Mouse (Mus musculus) small intestine, adult 2 months (tissue): Measurements from ENCODE around the gene Gm20458. TPM values are rescaled to one million over a fixed set of nuclear protein-coding genes. Genes with fewer than 3 reads are reported as not detected.

Experiments
- H3K27ac ChIP-seq: fragments of 200-500 bp; 2 replicates; pipeline ENCODE4 v1.5.1; 2012; ENCODE audit warnings: low read depth, low read length, control low read depth, inconsistent platforms; ENCODE audit not compliant: insufficient read depth
- H3K27me3 ChIP-seq: fragments of 200-500 bp; 2 replicates; pipeline ENCODE4 v1.6.1; 2012; ENCODE audit warnings: mild to moderate bottlenecking, moderate library complexity, low read length, inconsistent platforms; ENCODE audit not compliant: control insufficient read depth, insufficient read depth
- H3K36me3 ChIP-seq: fragments of 200-500 bp; 2 replicates; pipeline ENCODE4 v1.6.1; 2012; ENCODE audit warnings: mild to moderate bottlenecking, low read length, control low read depth, inconsistent platforms; ENCODE audit not compliant: control insufficient read depth, insufficient read depth
- H3K4me1 ChIP-seq: fragments of 200-500 bp; 2 replicates; pipeline ENCODE4 v1.6.1; 2012; ENCODE audit warnings: low read length, inconsistent platforms, mixed read lengths; ENCODE audit not compliant: control insufficient read depth, insufficient read depth, insufficient read length
- H3K4me3 ChIP-seq: fragments of 200-500 bp; 2 replicates; pipeline ENCODE4 v1.5.1; 2012; ENCODE audit warnings: low read depth, mild to moderate bottlenecking, control low read depth, inconsistent platforms, low read length, moderate library complexity
- CTCF ChIP-seq: fragments of 200-500 bp; IDR thresholded peaks from 2 replicates; pipeline ENCODE4 v1.5.1; 2012; ENCODE audit warnings: low read depth, mild to moderate bottlenecking, control low read depth, inconsistent platforms, low read length, moderate library complexity, mixed read lengths; ENCODE audit not compliant: insufficient replicate concordance, insufficient read length; ENCODE audit errors: extremely low read depth
- POLR2A ChIP-seq: fragments of 200-500 bp; IDR thresholded peaks from 2 replicates; pipeline ENCODE4 v1.6.1; 2012; ENCODE audit warnings: low read depth, mild to moderate bottlenecking, control low read depth, inconsistent platforms, low read length, moderate library complexity
- WGBS: fragments of 180-500 bp; shearing (Covaris S2); methylation state at CpG from one replicate; pipeline ENCODE4 v1.1.7; 2018; 5-methylcytosine and 5-hydroxymethylcytosine counted together
- polyA plus RNA-seq: library from polyadenylated mRNA; depleted of rRNA; stranded (reverse); fragments of >200 nt; gene quantifications from 2 replicates; pipeline ENCODE4 v1.2.3, GENCODE M21; 2012

Gm20458 gene
- polyA plus RNA-seq, 1 experiment: 79.8 TPM

DNA sequence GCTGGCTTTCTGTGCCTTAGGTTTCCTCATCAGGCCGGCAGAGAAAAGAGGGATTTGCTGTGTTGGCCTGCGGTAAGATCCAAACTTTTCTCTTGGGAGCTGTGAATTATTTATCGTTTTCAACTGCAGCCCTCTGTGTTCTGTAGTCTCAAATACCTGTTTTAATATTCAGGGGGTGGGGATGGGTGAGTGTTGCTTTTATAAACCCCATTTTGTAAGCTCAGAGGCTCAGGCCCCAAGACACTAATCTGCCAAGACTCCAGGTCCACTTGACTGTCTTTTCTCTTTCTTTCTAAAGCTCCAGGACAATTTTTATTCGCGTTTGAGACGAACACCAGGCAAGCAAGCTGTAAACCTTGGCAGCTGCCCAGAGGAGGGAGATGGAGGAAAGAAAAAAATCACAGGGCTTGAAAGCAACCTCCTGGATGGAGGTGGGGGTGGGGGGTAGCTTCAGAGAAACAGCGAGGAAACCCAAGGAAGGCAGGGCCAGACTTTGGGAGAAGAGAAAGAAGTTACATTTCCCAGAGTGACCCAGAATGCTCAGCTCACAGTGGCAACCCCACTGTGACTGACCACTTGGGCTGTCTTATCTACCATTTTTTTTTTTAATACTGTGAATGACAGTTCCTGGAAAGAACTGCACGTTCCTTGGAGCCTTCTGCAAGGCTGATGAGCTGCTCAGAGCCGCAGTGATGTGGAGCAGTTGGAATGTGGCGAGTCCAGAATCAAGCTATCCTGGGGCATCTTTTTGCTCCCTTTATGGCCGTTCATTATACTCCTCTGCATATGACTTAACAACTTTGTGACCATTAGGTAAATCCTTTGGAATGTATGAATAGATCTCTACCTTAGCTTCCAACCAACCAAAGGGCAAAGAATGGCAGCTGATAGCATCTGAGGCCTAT lies 57.8 kb downstream of the Gm20458 start:
- Histone ChIP-seq H3K27me3 (no peaks in the 10 kb centered on the region; the same call in 1 of the 2 replicates), H3K27ac (no peak overlapping the region), H3K4me3 (no peak overlapping the region), H3K36me3 (no peaks in the 10 kb centered on the region), H3K4me1 (peaks cover 23% of the 10 kb centered on the region; the same call in 1 of the 2 replicates)
- no peak for TF ChIP-seq POLR2A
- no peak for TF ChIP-seq CTCF
- 58% methylated on average over 11 of the region's 11 CpGs for WGBS

GRCm38 (mm10) chr2:164519171-164519526 lies 58.4 kb downstream of the Gm20458 start:
- Histone ChIP-seq H3K36me3 (no peaks in the 10 kb centered on the region), H3K4me1 (peaks cover 17% of the 10 kb centered on the region; the same call in 1 of the 2 replicates), H3K27ac (no peak overlapping the region), H3K27me3 (no peaks in the 10 kb centered on the region; the same call in 1 of the 2 replicates), H3K4me3 (no peak overlapping the region)
- TF ChIP-seq POLR2A (no peak), CTCF (no peak)
- 73% methylated on average over 6 of the region's 6 CpGs for WGBS

- no peak overlapping the region for H3K4me3 ChIP-seq
- H3K36me3 ChIP-seq: peaks cover 4% of the 10 kb centered on the region
- no peaks in the 10 kb centered on the region; the same call in 1 of the 2 replicates for H3K27me3 ChIP-seq
- peaks cover 7% of the 10 kb centered on the region; the same call in 1 of the 2 replicates for H3K4me1 ChIP-seq
- WGBS: 7% methylated on average over 3 of the region's 3 CpGs
- TF ChIP-seq POLR2A (no peak), CTCF (peak; percentile 90)
- H3K27ac ChIP-seq: 0 out of 2 replicates have a peak overlapping the region, but pooled peaks have one; percentile 11
Measured at GRCm38 (mm10) chr2:164520782-164521181, 60.0 kb downstream of the Gm20458 start.

DNA sequence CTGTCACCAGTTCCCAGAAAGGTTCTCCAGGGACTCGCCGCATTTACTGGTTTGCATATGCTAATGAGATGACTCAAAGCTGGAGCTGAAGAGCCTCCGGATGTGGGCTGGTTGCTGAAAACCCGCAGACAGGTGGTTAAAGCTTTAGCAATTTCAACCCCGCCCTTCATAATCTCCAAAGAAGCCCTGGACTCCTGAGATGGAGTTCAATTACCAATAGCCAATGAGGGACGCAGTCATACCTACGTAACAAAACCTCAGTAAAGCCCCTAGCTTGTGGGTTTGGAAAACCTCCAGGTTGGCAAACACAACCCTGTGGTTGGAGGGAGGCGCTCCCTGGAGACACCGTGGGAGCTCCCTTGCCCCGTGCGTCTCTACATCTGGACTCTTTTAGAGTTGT lies 61.1 kb downstream of the Gm20458 start:
- H3K4me3 ChIP-seq: peak overlapping the region; percentile 40
- H3K36me3 ChIP-seq: peaks cover 8% of the 10 kb centered on the region
- no peak for TF ChIP-seq CTCF
- TF ChIP-seq POLR2A: peak; percentile 20; the same call in 1 of the 2 replicates
- 7% methylated on average over 11 of the region's 11 CpGs for WGBS
- H3K27me3 ChIP-seq: no peaks in the 10 kb centered on the region; the same call in 1 of the 2 replicates
- peaks cover 7% of the 10 kb centered on the region; the same call in 1 of the 2 replicates for H3K4me1 ChIP-seq
- peak overlapping the region; percentile 99 for H3K27ac ChIP-seq

DNA sequence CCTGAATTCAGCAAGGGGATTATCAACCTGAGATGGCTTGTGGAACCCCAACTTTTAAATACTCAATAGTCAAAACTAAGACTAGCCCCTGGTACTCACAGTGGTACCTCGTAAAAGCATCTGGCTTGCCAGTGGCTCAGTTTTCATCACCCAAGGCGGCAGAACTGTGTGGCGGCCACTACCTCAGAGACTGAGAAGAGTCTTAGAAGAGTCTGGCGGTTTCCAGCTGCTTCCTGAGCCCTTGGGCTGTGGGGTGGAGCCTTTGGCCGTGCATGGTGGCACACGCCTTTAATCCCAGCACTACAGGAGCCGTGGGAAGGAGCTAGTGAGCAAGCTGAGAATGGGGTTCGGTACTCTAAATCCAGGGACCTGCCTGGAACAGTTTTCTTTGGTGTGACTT lies 61.5 kb downstream of the Gm20458 start:
- Histone ChIP-seq H3K36me3 (peaks cover 13% of the 10 kb centered on the region), H3K4me3 (peak overlapping the region; percentile 40), H3K4me1 (peaks cover 8% of the 10 kb centered on the region; the same call in 1 of the 2 replicates), H3K27ac (peak overlapping the region; percentile 99), H3K27me3 (no peaks in the 10 kb centered on the region; the same call in 1 of the 2 replicates)
- TF ChIP-seq CTCF (no peak), POLR2A (no peak)
- 23% methylated on average over 8 of the region's 8 CpGs for WGBS

- peak; percentile 52; the same call in 1 of the 2 replicates for TF ChIP-seq POLR2A
- no peak for TF ChIP-seq CTCF
- peaks cover 20% of the 10 kb centered on the region for H3K36me3 ChIP-seq
- 33% methylated on average over 10 of the region's 10 CpGs for WGBS
- peaks cover 11% of the 10 kb centered on the region; the same call in 1 of the 2 replicates for H3K4me1 ChIP-seq
- peak overlapping the region; percentile 70 for H3K4me3 ChIP-seq
- H3K27ac ChIP-seq: peak overlapping the region; percentile 99
- no peaks in the 10 kb centered on the region for H3K27me3 ChIP-seq
Measured at GRCm38 (mm10) chr2:164523301-164523773, 62.6 kb downstream of the Gm20458 start.

DNA sequence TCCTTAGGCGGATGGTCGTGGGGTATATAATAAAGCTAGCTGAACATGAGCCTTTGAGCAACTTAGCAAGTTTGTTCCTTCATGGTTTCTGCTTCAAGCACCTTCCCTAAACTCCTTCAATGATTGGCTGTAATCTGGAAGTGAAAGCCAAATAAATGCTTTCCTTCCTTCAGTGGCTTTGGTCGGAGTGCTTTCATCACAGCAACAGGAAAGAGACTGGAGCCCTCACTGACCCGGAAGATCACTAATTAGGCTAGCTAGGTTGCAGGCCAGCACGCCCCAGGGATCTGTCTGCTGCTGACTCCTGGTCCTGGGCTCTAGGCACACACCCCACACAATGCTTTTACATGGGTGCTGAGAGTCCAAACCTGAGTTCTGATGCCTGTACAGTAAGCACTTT lies 67.8 kb downstream of the Gm20458 start:
- Histone ChIP-seq H3K27me3 (no peaks in the 10 kb centered on the region), H3K4me3 (no peak overlapping the region), H3K27ac (no peak overlapping the region), H3K36me3 (peaks cover 20% of the 10 kb centered on the region), H3K4me1 (peaks cover 3% of the 10 kb centered on the region; the same call in 1 of the 2 replicates)
- WGBS: 48% methylated on average over 5 of the region's 5 CpGs
- TF ChIP-seq POLR2A (no peak), CTCF (no peak)
